8 mouse cellular contexts compared by ENCODE assay signal in the genomic region with DNA sequence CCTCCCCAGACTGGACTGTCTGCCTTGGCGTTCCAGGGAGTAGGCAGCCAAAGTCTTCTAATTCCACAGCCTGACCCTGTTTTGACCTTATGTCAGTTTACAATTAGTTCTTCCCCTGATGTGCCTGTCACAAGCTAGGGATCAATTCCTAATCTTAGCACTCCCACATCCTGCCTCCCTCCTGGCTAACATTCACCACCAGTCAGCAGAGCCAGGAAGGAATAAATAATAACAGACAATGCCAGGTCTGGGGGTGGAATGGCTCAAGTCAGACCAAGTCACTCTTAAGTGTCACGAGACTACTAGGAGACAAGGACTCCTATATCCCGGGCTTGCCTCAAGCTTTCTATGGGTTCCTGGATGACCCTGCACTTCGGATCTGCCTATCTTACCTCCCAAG. TPM values are rescaled to one million over a fixed set of nuclear protein-coding genes. Genes with fewer than 3 reads are reported as not detected.
A peak's percentile ranks its signal among the peaks of the same experiment; 100 is the strongest.
DNase-seq lines count a peak whose midpoint lies in the region; ATAC-seq lines count a peak whose summit lies in the region.

No protein-coding gene starts in this region.

- no peaks in the 10 kb centered on the region for H3K36me3 ChIP-seq in hindbrain, embryonic 11.5 days (ENCODE audit: control insufficient read depth, insufficient read depth, low read length)
- H3K36me3 ChIP-seq in liver, embryonic 16.5 days (ENCODE audit: control insufficient read depth, insufficient read depth) = no peaks in the 10 kb centered on the region
- H3K36me3 ChIP-seq in stomach, embryonic 16.5 days (ENCODE audit: control insufficient read depth, insufficient read depth, low read length) = no peaks in the 10 kb centered on the region

- no peaks in the 10 kb centered on the region for H3K27me3 ChIP-seq in hindbrain, embryonic 11.5 days (ENCODE audit: control insufficient read depth, insufficient read depth, low read length)
- no peaks in the 10 kb centered on the region for H3K27me3 ChIP-seq in liver, embryonic 16.5 days (ENCODE audit: control insufficient read depth, insufficient read depth, low read depth, low read length)
- no peaks in the 10 kb centered on the region for H3K27me3 ChIP-seq in stomach, embryonic 16.5 days (ENCODE audit: control insufficient read depth, insufficient read depth, low read length)

- H3K4me2 ChIP-seq in hindbrain, embryonic 11.5 days (replicated peaks; ENCODE audit: low read depth, low read length) = peak overlapping the region; percentile 46; the same call in 1 of the 2 replicates
- peak overlapping the region; percentile 92 for H3K4me2 ChIP-seq in liver, embryonic 16.5 days (ENCODE audit: low read depth, low read length)
- H3K4me2 ChIP-seq in stomach, embryonic 16.5 days (ENCODE audit: low read depth, low read length) = peak overlapping the region; percentile 92; the same call in 1 of the 2 replicates

- H3K9me3 ChIP-seq in hindbrain, embryonic 11.5 days (ENCODE audit: control insufficient read depth, low read length) = no peaks in the 10 kb centered on the region
- H3K9me3 ChIP-seq in liver, embryonic 16.5 days (replicated peaks; ENCODE audit: control insufficient read depth, low read length) = no peaks in the 10 kb centered on the region
- H3K9me3 ChIP-seq in stomach, embryonic 16.5 days (replicated peaks; ENCODE audit: control insufficient read depth, low read length) = no peaks in the 10 kb centered on the region

- no peak overlapping the region for H3K4me3 ChIP-seq in hindbrain, embryonic 11.5 days (ENCODE audit: low read depth, low read length)
- H3K4me3 ChIP-seq in liver, embryonic 16.5 days (ENCODE audit: low read depth, low read length) = peak overlapping the region; percentile 79
- H3K4me3 ChIP-seq in stomach, embryonic 16.5 days (replicated peaks; ENCODE audit: low read length) = no peak overlapping the region; the same call in 1 of the 2 replicates

- peak; percentile 45 to 78 for DNase-seq in lung, adult 18-20 months
- DNase-seq in lung, postnatal 4 days = no peak
- no peak for DNase-seq in hindbrain, embryonic 11.5 days (ENCODE audit: low spot score)
- no peak for DNase-seq in layer of hippocampus, adult 11-12 months (ENCODE audit: low spot score)
- DNase-seq in spleen, postnatal 10 days (ENCODE audit: low spot score in 2 of 2) = no peak
- no peak for DNase-seq in right cerebral cortex, postnatal 25 days

- ATAC-seq in hindbrain, embryonic 11.5 days (ENCODE audit: low FRiP score) = no peak; the same call in 1 of the 2 replicates
- ATAC-seq in liver, embryonic 16.5 days (ENCODE audit: low read depth) = no peak
- no peak for ATAC-seq in stomach, embryonic 16.5 days (ENCODE audit: insufficient read depth, low FRiP score)

- no peak overlapping the region for H3K9ac ChIP-seq in hindbrain, embryonic 11.5 days (ENCODE audit: low read depth, low read length)
- no peak overlapping the region; the same call in 1 of the 2 replicates for H3K9ac ChIP-seq in liver, embryonic 16.5 days (ENCODE audit: low read depth, low read length)
- 0 out of 2 replicates have a peak overlapping the region, but pooled peaks have one; percentile 40 for H3K9ac ChIP-seq in stomach, embryonic 16.5 days (ENCODE audit: low read length)

- 0 out of 2 replicates have a peak overlapping the region, but pooled peaks have one; percentile 38 for H3K27ac ChIP-seq in hindbrain, embryonic 11.5 days (ENCODE audit: low read depth, low read length)
- no peak overlapping the region for H3K27ac ChIP-seq in liver, embryonic 16.5 days (ENCODE audit: low read length)
- H3K27ac ChIP-seq in stomach, embryonic 16.5 days (ENCODE audit: low read length) = no peak overlapping the region

- WGBS in hindbrain, embryonic 11.5 days = 26% methylated on average over 4 of the region's 4 CpGs
- WGBS in liver, embryonic 16.5 days (ENCODE audit: insufficient replicate concordance) = 20% methylated on average over 4 of the region's 4 CpGs
- WGBS in stomach, embryonic 16.5 days = 16% methylated on average over 4 of the region's 4 CpGs

- peaks cover 3% of the 10 kb centered on the region; the same call in 1 of the 2 replicates for H3K4me1 ChIP-seq in hindbrain, embryonic 11.5 days (replicated peaks; ENCODE audit: control insufficient read depth, insufficient read depth, low read length)
- H3K4me1 ChIP-seq in liver, embryonic 16.5 days (ENCODE audit: control insufficient read depth, low read depth, low read length) = peaks cover 47% of the 10 kb centered on the region
- H3K4me1 ChIP-seq in stomach, embryonic 16.5 days (ENCODE audit: control insufficient read depth, insufficient read depth, low read length) = peaks cover 24% of the 10 kb centered on the region

RNA-seq across cellular contexts. Expression of a gene that starts 20.8 kb away (rescaled TPM):
- polyA plus RNA-seq in hindbrain, embryonic 11.5 days (2014; fragmentation: Nextera tagmentation; extraction: Ambion mirVana) = 11.0 and 13.3 TPM in 2 replicates
- polyA plus RNA-seq in liver, embryonic 16.5 days (2015; fragmentation: Nextera tagmentation; extraction: Ambion mirVana) = 10.2 and 12.6 TPM in 2 replicates
- 6.6 and 6.9 TPM in 2 replicates for polyA plus RNA-seq in stomach, embryonic 16.5 days (2015; fragmentation: Nextera tagmentation; extraction: Ambion mirVana)

Comparison
In these comparisons a context has a peak if more than half of its experiments do, and no peak if none do; other contexts are left out.
1. DNase-seq: peak in lung, adult 18-20 months (2 of 2); none in lung, postnatal 4 days (0 of 2), hindbrain, embryonic 11.5 days (single experiment), layer of hippocampus, adult 11-12 months (single experiment), spleen, postnatal 10 days (0 of 2) and right cerebral cortex, postnatal 25 days (single experiment).
2. Peak in every context shown above with its lines, with median percentiles within 50 percentile points of each other: H3K4me2 ChIP-seq.